Mouse (Mus musculus): ENCODE data around the gene Pex10.
A peak's percentile ranks its signal among the peaks of the same experiment; 100 is the strongest.

The Pex10 gene

GRCm38 (mm10) chr4:155066834-155067522, at the start of gene Pex10:
Gene Pex10 (plus strand): TSS chr4:155067016.
- peak; percentile 90 for DNase-seq (ENCODE audit: low read depth)

GRCm38 (mm10) chr4:155017253-155017878, 49.5 kb upstream of the Pex10 start:
- no peak for DNase-seq (ENCODE audit: low read depth)

GRCm38 (mm10) chr4:155018066-155018465, 48.8 kb upstream of the Pex10 start:
- DNase-seq (ENCODE audit: low read depth) = no peak

GRCm38 (mm10) chr4:155018601-155019335, 48.0 kb upstream of the Pex10 start:
- DNase-seq (ENCODE audit: low read depth) = no peak

- no peak for DNase-seq (ENCODE audit: low read depth)
Measured at GRCm38 (mm10) chr4:155019336-155019847, 47.4 kb upstream of the Pex10 start.

GRCm38 (mm10) chr4:155020141-155020540, 46.7 kb upstream of the Pex10 start:
- DNase-seq (ENCODE audit: low read depth) = no peak

GRCm38 (mm10) chr4:155020813-155021212, 46.0 kb upstream of the Pex10 start:
- no peak for DNase-seq (ENCODE audit: low read depth)

GRCm38 (mm10) chr4:155022228-155022855, 44.5 kb upstream of the Pex10 start:
- no peak for DNase-seq (ENCODE audit: low read depth)

- no peak for DNase-seq (ENCODE audit: low read depth)
Measured at GRCm38 (mm10) chr4:155024170-155025010, 42.4 kb upstream of the Pex10 start.

GRCm38 (mm10) chr4:155033115-155033514, 33.7 kb upstream of the Pex10 start:
- no peak for DNase-seq (ENCODE audit: low read depth)

- no peak for DNase-seq (ENCODE audit: low read depth)
Measured at GRCm38 (mm10) chr4:155034202-155034601, 32.6 kb upstream of the Pex10 start.

GRCm38 (mm10) chr4:155034787-155035186, 32.0 kb upstream of the Pex10 start:
- DNase-seq (ENCODE audit: low read depth) = no peak

- DNase-seq (ENCODE audit: low read depth) = no peak
Measured at GRCm38 (mm10) chr4:155040197-155040596, 26.6 kb upstream of the Pex10 start.

GRCm38 (mm10) chr4:155040696-155041095, 26.1 kb upstream of the Pex10 start:
- DNase-seq (ENCODE audit: low read depth) = no peak

- no peak for DNase-seq (ENCODE audit: low read depth)
Measured at GRCm38 (mm10) chr4:155042606-155043288, 24.1 kb upstream of the Pex10 start.

- DNase-seq (ENCODE audit: low read depth) = no peak
Measured at GRCm38 (mm10) chr4:155043289-155043625, 23.6 kb upstream of the Pex10 start.

- DNase-seq (ENCODE audit: low read depth) = no peak
Measured at GRCm38 (mm10) chr4:155046636-155047035, 20.2 kb upstream of the Pex10 start.

- no peak for DNase-seq (ENCODE audit: low read depth)
Measured at GRCm38 (mm10) chr4:155050116-155050515, 16.7 kb upstream of the Pex10 start.

- DNase-seq (ENCODE audit: low read depth) = no peak
Measured at GRCm38 (mm10) chr4:155056724-155057123, 10.1 kb upstream of the Pex10 start, which contains the start of gene Plch2. Gene Plch2 (minus strand): TSS chr4:155056784.

- DNase-seq (ENCODE audit: low read depth) = no peak
Measured at GRCm38 (mm10) chr4:155058325-155058724, 8.5 kb upstream of the Pex10 start.

GRCm38 (mm10) chr4:155063895-155064294, 2.9 kb upstream of the Pex10 start:
- DNase-seq (ENCODE audit: low read depth) = no peak
